Mouse (Mus musculus): ENCODE results near the gene Mgmt. TPM values are rescaled to one million over a fixed set of nuclear protein-coding genes. Genes with fewer than 3 reads are reported as not detected.

Mgmt gene
- polyA plus RNA-seq, 2 experiments: 3.3 to 6.6 TPM

GRCm38 (mm10) chr7:137116246-137116645, 221.8 kb downstream of the Mgmt start:
- DNase-seq (ENCODE audit: low spot score) (no peak), ATAC-seq (ENCODE audit: low FRiP score, low read depth) (no peak)
- no peak overlapping the region for H3K4me3 ChIP-seq (replicated peaks; ENCODE audit: low read length)
- peaks cover 12% of the 10 kb centered on the region; the same call in 1 of the 2 replicates for H3K9me3 ChIP-seq (ENCODE audit: control insufficient read depth, low read length)
- no peak overlapping the region for H3K4me2 ChIP-seq (replicated peaks; ENCODE audit: low read depth, low read length, severe bottlenecking)
- no peaks in the 10 kb centered on the region for H3K36me3 ChIP-seq (ENCODE audit: control insufficient read depth, insufficient read depth, low read length)
- TF ChIP-seq POLR2A (IDR thresholded peaks at IDR 0.05; ENCODE audit: borderline replicate concordance, extremely low read depth, insufficient read depth, insufficient read length): no peak
- WGBS: 82% methylated on average over 4 of the region's 4 CpGs
- 0 out of 2 replicates have a peak, but pooled peaks cover 3% of the 10 kb centered on the region for H3K4me1 ChIP-seq (ENCODE audit: control insufficient read depth, insufficient read depth, low read length)
- H3K27me3 ChIP-seq (ENCODE audit: control insufficient read depth, insufficient read depth, low read length): no peaks in the 10 kb centered on the region
- no peak overlapping the region for H3K27ac ChIP-seq (replicated peaks; ENCODE audit: low read depth, low read length)
- H3K9ac ChIP-seq (ENCODE audit: low read depth, low read length, severe bottlenecking): no peak overlapping the region

GRCm38 (mm10) chr7:137121243-137121858, 226.9 kb downstream of the Mgmt start:
- 54% methylated on average over 16 of the region's 16 CpGs for WGBS
- no peak overlapping the region for H3K27ac ChIP-seq (replicated peaks; ENCODE audit: low read depth, low read length)
- no peaks in the 10 kb centered on the region for H3K27me3 ChIP-seq (ENCODE audit: control insufficient read depth, insufficient read depth, low read length)
- DNase-seq (ENCODE audit: low spot score) (peak; percentile 10), ATAC-seq (ENCODE audit: low FRiP score, low read depth) (no peak)
- H3K4me1 ChIP-seq (ENCODE audit: control insufficient read depth, insufficient read depth, low read length): peaks cover 7% of the 10 kb centered on the region; the same call in 1 of the 2 replicates
- H3K9me3 ChIP-seq (ENCODE audit: control insufficient read depth, low read length): no peaks in the 10 kb centered on the region
- H3K4me2 ChIP-seq (replicated peaks; ENCODE audit: low read depth, low read length, severe bottlenecking): no peak overlapping the region
- TF ChIP-seq POLR2A (IDR thresholded peaks at IDR 0.05; ENCODE audit: borderline replicate concordance, extremely low read depth, insufficient read depth, insufficient read length): no peak
- 0 out of 2 replicates have a peak overlapping the region, but pooled peaks have one; percentile 16 for H3K9ac ChIP-seq (ENCODE audit: low read depth, low read length, severe bottlenecking)
- H3K4me3 ChIP-seq (replicated peaks; ENCODE audit: low read length): no peak overlapping the region
- H3K36me3 ChIP-seq (ENCODE audit: control insufficient read depth, insufficient read depth, low read length): no peaks in the 10 kb centered on the region

GRCm38 (mm10) chr7:137128726-137129125, 234.3 kb downstream of the Mgmt start:
- H3K36me3 ChIP-seq (ENCODE audit: control insufficient read depth, insufficient read depth, low read length): no peaks in the 10 kb centered on the region
- no peak for TF ChIP-seq POLR2A (IDR thresholded peaks at IDR 0.05; ENCODE audit: borderline replicate concordance, extremely low read depth, insufficient read depth, insufficient read length)
- H3K27me3 ChIP-seq (ENCODE audit: control insufficient read depth, insufficient read depth, low read length): no peaks in the 10 kb centered on the region
- no peak overlapping the region for H3K4me2 ChIP-seq (replicated peaks; ENCODE audit: low read depth, low read length, severe bottlenecking)
- no peak for DNase-seq (ENCODE audit: low spot score)
- H3K4me1 ChIP-seq (ENCODE audit: control insufficient read depth, insufficient read depth, low read length): peaks cover 8% of the 10 kb centered on the region
- no peak overlapping the region for H3K4me3 ChIP-seq (replicated peaks; ENCODE audit: low read length)
- H3K9ac ChIP-seq (ENCODE audit: low read depth, low read length, severe bottlenecking): no peak overlapping the region
- H3K9me3 ChIP-seq (ENCODE audit: control insufficient read depth, low read length): no peaks in the 10 kb centered on the region
- no peak overlapping the region for H3K27ac ChIP-seq (replicated peaks; ENCODE audit: low read depth, low read length)
- 80% methylated on average over 8 of the region's 8 CpGs for WGBS
- no peak for ATAC-seq (ENCODE audit: low FRiP score, low read depth)

DNA sequence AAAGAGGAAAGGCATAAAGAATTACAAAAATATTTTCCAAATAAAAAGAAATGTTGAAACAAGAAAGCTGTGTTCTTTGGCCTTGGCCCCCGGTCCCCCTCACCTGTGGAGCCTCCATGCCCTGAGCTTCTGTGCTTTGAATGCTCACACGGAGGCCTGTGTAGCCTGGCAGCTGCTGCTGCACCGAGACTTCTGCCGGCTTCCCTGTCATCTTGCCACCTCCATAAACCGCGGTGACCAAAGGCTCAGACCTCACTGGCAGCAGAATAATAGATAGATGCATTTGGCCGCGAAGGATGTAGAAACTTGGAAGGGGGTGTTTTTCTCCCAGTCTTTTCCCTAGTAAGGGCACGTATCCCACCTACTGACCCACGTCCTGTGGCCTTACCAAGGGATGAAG, 235.8 kb downstream of the Mgmt start:
- Histone ChIP-seq H3K27me3 (ENCODE audit: control insufficient read depth, insufficient read depth, low read length) (no peaks in the 10 kb centered on the region), H3K9me3 (ENCODE audit: control insufficient read depth, low read length) (no peaks in the 10 kb centered on the region), H3K4me1 (ENCODE audit: control insufficient read depth, insufficient read depth, low read length) (peaks cover 8% of the 10 kb centered on the region), H3K9ac (ENCODE audit: low read depth, low read length, severe bottlenecking) (no peak overlapping the region), H3K36me3 (ENCODE audit: control insufficient read depth, insufficient read depth, low read length) (no peaks in the 10 kb centered on the region), H3K4me3 (replicated peaks; ENCODE audit: low read length) (no peak overlapping the region), H3K27ac (replicated peaks; ENCODE audit: low read depth, low read length) (no peak overlapping the region), H3K4me2 (replicated peaks; ENCODE audit: low read depth, low read length, severe bottlenecking) (no peak overlapping the region)
- TF ChIP-seq POLR2A (IDR thresholded peaks at IDR 0.05; ENCODE audit: borderline replicate concordance, extremely low read depth, insufficient read depth, insufficient read length): no peak
- DNase-seq (ENCODE audit: low spot score): no peak
- 61% methylated on average over 10 of the region's 10 CpGs for WGBS
- ATAC-seq (ENCODE audit: low FRiP score, low read depth): no peak

- H3K4me3 ChIP-seq (replicated peaks; ENCODE audit: low read length): no peak overlapping the region
- H3K27me3 ChIP-seq (ENCODE audit: control insufficient read depth, insufficient read depth, low read length): no peaks in the 10 kb centered on the region
- H3K27ac ChIP-seq (replicated peaks; ENCODE audit: low read depth, low read length): no peak overlapping the region
- peaks cover 8% of the 10 kb centered on the region for H3K4me1 ChIP-seq (ENCODE audit: control insufficient read depth, insufficient read depth, low read length)
- 28% methylated on average over 5 of the region's 5 CpGs for WGBS
- ATAC-seq (ENCODE audit: low FRiP score, low read depth) (no peak), DNase-seq (ENCODE audit: low spot score) (no peak)
- no peaks in the 10 kb centered on the region for H3K9me3 ChIP-seq (ENCODE audit: control insufficient read depth, low read length)
- TF ChIP-seq POLR2A (IDR thresholded peaks at IDR 0.05; ENCODE audit: borderline replicate concordance, extremely low read depth, insufficient read depth, insufficient read length): no peak
- no peak overlapping the region for H3K4me2 ChIP-seq (replicated peaks; ENCODE audit: low read depth, low read length, severe bottlenecking)
- H3K9ac ChIP-seq (ENCODE audit: low read depth, low read length, severe bottlenecking): no peak overlapping the region
- H3K36me3 ChIP-seq (ENCODE audit: control insufficient read depth, insufficient read depth, low read length): no peaks in the 10 kb centered on the region
Measured at GRCm38 (mm10) chr7:137131957-137132356, 237.5 kb downstream of the Mgmt start.

All from limb, embryonic 14.5 days (tissue).